Mouse (Mus musculus) left cerebral cortex, adult 11 months (tissue): ENCODE measurements around the gene Amfr.

ENCODE experiments used
- DNase-seq: peaks from one replicate; pipeline ENCODE4 v3.0.0; 2022; ENCODE audit warnings: low spot score

Amfr gene

GRCm38 (mm10) chr8:93981679-93982215 lies 30.9 kb downstream of the Amfr start:
- no peak for DNase-seq

DNA sequence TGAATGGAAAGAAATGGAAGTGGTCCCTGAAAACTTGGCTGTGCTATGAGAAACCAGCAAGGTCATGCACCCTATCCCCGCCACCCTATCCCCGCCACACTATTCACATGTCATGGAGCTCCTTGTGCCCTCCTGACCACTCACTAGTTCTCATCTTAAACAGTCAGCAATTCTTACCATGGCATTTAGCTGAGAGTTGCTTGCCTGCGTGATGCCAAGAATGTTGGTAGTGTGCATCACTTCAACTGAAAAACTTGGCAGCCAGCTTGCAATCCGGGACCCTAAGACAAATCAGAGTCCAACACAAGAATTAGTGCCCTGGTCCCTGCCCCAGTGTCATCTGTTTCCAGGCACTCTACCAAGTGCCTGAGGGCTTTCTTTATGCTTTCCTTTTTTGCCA lies 32.5 kb downstream of the Amfr start:
- no peak for DNase-seq

- no peak for DNase-seq
These were observed 36.0 kb downstream of the Amfr start for GRCm38 (mm10) chr8:93976446-93977211.

- DNase-seq: no peak
These were observed 37.3 kb downstream of the Amfr start for GRCm38 (mm10) chr8:93975358-93975757.

DNA sequence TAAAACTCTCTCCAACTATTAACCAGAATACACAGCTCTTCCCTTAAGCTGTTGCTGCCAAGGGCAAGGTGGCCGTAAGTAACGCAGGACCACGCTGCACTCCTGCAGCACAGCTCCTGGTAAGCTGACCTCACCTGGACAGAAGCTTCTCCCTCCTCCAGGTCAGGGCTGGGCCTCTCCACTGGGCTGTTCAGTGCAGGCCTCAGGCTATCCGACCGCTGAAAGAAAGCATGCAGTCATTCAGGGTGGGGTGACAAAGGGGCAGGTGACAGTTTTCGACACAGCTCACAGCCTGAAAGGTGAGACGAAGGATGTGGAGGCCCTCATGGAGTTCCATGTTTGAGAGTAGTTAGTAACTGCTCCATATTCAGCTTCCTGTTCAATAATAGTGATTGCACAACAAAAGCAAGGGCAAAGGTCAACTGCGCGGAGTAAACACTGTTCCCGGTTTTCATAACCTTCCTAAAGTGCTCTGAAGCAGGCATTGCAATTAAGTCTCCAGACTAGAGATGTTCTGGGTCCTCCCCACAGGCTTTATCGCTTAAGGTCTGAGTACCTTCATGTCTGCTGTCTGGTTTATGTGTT lies 37.9 kb downstream of the Amfr start:
- DNase-seq: no peak

GRCm38 (mm10) chr8:93973831-93974375 lies 38.7 kb downstream of the Amfr start:
- DNase-seq: no peak

DNA sequence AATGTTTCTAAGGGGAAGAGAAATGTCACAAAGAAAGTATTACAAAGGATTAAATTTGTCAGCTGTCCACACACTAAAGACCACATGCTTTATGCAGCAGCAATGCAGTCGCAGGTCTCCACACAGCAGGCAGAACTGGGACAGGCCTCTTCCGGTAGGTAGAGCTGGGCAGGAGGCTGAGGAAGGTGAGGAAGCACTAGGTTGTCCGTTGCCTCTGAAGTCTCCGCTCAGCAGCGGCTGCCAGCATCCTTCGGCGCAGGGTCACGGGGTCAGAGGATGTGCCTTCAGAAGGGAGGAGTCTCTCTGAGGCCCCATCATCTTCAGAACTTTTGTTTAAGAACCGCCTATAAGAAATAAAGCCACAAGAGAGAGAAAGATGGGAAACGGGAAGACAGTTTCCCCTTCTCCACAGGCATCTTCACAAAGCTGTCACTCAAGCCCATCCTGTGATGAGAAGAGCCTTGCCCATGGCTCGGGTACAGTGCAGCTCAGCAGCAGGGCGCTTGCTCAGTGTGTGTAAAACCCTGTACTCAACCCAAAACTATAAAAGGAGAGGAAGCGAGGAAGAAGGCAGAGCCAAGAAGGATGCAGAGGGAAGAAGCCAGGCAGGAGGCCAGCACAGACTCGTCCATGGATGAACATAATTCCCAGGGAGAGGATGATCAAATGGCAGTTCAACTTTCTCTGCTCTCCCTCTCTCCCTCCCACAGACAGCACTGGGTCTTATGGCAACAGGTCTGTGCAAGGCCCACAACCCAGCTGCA lies 39.5 kb downstream of the Amfr start:
- DNase-seq: no peak

- no peak for DNase-seq
These were observed 40.4 kb downstream of the Amfr start for GRCm38 (mm10) chr8:93972211-93972610.

DNA sequence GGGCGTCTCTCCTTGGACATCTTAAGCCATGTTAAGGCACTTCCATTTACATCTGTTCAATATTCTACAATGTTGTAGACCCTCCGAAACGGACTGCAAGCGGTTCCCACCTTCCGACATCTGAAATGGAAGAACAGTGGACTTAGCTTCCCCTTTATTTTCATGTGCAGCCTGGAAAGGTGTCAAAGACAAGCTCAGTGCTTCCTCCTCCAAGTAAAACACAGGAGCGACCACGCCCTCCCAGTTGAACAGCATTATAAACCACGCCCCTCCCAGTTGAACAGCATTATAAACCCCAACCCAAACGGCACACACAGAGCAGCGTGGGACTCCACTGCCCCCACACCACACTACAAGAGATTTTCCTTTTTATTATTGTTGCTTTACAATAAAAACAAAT lies 41.2 kb downstream of the Amfr start:
- no peak for DNase-seq

GRCm38 (mm10) chr8:93969626-93970340 lies 42.9 kb downstream of the Amfr start:
- no peak for DNase-seq

DNA sequence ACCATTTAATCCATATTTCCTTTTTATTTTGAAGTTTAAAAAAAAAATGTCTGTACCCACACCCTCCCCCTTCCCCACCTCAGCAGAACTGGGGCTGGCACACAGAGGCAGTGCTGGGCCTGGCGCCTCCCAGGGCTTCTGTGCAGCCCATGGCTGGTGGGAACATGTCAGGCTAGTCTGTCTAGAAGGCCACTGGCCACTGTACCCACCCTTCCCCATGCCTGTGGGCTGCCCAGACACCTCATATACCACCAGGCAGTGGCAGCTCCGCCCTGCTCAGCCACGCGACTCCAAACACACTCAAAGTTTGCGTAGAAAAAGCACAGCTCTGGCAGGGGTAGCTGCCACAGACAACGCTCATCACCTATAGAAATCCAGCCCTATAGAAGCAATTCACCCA lies 44.3 kb downstream of the Amfr start:
- no peak for DNase-seq

DNA sequence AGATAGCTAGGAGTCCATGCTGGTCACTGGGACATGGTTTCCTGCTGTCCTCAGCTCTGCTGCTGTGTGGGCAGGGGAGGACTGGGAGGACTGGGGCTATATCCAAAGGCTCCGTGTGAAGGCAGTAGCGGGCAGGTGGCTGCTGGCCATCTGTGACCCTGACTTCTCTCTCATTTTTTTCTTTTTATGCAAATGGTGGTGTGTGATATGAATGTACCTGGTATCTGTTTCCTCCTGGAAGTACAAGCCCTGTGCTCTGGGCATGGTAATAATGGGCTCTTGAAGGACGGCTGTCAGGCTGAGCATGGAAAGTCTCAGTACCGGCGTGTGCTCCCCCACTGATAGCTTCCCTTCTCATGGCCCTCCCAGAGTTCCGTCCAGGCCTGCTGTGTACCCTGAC lies 51.7 kb downstream of the Amfr start:
- no peak for DNase-seq

GRCm38 (mm10) chr8:93958402-93958801 lies 54.2 kb downstream of the Amfr start:
- DNase-seq: no peak

GRCm38 (mm10) chr8:93952511-93952910 lies 60.1 kb downstream of the Amfr start:
- no peak for DNase-seq

- no peak for DNase-seq
These were observed 62.5 kb downstream of the Amfr start for GRCm38 (mm10) chr8:93950133-93950532.

DNA sequence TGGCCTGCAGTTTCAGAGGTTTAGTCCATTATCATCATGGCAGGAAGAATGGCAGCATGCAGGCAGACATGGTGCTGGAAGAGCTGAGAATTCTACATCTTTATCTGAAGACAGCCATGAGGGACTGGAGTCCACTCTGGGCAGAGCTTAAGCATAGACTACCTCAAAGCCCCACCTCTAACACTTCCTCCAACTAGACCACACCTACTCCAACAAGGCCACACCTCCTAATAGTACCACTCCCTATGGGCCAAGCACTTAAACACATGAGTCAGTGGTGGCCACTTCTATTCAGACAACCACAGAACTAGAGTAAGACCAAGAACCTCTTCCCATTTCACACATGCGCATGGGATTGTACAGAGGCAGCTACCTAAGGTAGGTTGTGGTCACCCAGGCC lies 66.2 kb downstream of the Amfr start:
- no peak for DNase-seq

DNA sequence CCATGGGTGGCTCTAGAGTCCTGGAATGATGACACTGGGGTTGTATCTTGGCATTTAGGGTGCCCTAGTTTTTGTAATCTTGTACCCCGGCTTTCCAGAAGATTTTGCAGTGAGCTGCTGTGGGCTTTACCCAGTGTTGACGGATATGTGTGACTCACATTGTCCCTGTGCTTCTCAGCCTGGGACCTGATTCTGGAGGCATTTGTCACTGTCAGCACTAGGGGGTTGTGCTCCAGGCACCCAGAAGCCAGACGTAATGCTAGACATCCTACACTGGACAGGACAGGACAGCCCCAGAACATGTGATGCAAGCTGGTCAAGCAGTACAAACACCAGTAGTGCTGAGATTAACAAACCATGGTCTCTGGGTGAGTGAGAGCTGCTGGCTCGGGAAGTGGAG lies 66.9 kb downstream of the Amfr start:
- no peak for DNase-seq

GRCm38 (mm10) chr8:93941636-93942054 lies 71.0 kb downstream of the Amfr start:
- no peak for DNase-seq

GRCm38 (mm10) chr8:93940542-93941423 lies 71.9 kb downstream of the Amfr start:
- DNase-seq: no peak

- DNase-seq: no peak
These were observed 74.4 kb downstream of the Amfr start for GRCm38 (mm10) chr8:93938193-93938592.

GRCm38 (mm10) chr8:93933288-93933687 lies 79.4 kb downstream of the Amfr start:
- DNase-seq: no peak
